Mouse (Mus musculus): ENCODE results near the gene Tmem259. TPM values are rescaled to one million over a fixed set of nuclear protein-coding genes. Genes with fewer than 3 reads are reported as not detected.

The Tmem259 gene
- polyA plus RNA-seq, 1 experiment from 2014 or later = 20.6 TPM

Other genes with a start within 250 kb of the Tmem259 start
- 33.9 and 38.7 TPM in 2 replicates for gene Polrmt, start 237.7 kb downstream of the Tmem259 start, polyA plus RNA-seq (2015; fragmentation: Nextera tagmentation; extraction: Ambion mirVana)
- gene Fgf22, start 229.3 kb downstream of the Tmem259 start, polyA plus RNA-seq (2015; fragmentation: Nextera tagmentation; extraction: Ambion mirVana) = 0.31 and 0.36 TPM in 2 replicates
- 87.8 and 88.1 TPM in 2 replicates for gene Rnf126, start 217.4 kb downstream of the Tmem259 start, polyA plus RNA-seq (2015; fragmentation: Nextera tagmentation; extraction: Ambion mirVana)
- 14.8 and 15.5 TPM in 2 replicates for gene Fstl3, start 207.1 kb downstream of the Tmem259 start, polyA plus RNA-seq (2015; fragmentation: Nextera tagmentation; extraction: Ambion mirVana)
- 0.23 and 0.31 TPM in 2 replicates for gene Prss57, start 193.4 kb downstream of the Tmem259 start, polyA plus RNA-seq (2015; fragmentation: Nextera tagmentation; extraction: Ambion mirVana)
- gene Palm, start 190.8 kb downstream of the Tmem259 start, polyA plus RNA-seq (2015; fragmentation: Nextera tagmentation; extraction: Ambion mirVana) = 53.3 and 54.1 TPM in 2 replicates
- 50.0 and 67.2 TPM in 2 replicates for gene Misp, start 163.3 kb downstream of the Tmem259 start, polyA plus RNA-seq (2015; fragmentation: Nextera tagmentation; extraction: Ambion mirVana)
- gene Ptbp1, start 129.9 kb downstream of the Tmem259 start, polyA plus RNA-seq (2015; fragmentation: Nextera tagmentation; extraction: Ambion mirVana) = 295 and 299 TPM in 2 replicates
- gene Prtn3, start 109.9 kb downstream of the Tmem259 start, polyA plus RNA-seq (2015; fragmentation: Nextera tagmentation; extraction: Ambion mirVana) = 5.2 and 10.6 TPM in 2 replicates
- 32.9 and 36.1 TPM in 2 replicates for gene Plppr3, start 109.7 kb downstream of the Tmem259 start, polyA plus RNA-seq (2015; fragmentation: Nextera tagmentation; extraction: Ambion mirVana)
- gene Elane, start 98.1 kb downstream of the Tmem259 start, polyA plus RNA-seq (2015; fragmentation: Nextera tagmentation; extraction: Ambion mirVana) = 3.8 and 11.1 TPM in 2 replicates
- gene Cfd, start 93.5 kb downstream of the Tmem259 start, polyA plus RNA-seq (2015; fragmentation: Nextera tagmentation; extraction: Ambion mirVana) = not detected in 2 replicates
- 43.6 and 47.8 TPM in 2 replicates for gene Med16, start 75.4 kb downstream of the Tmem259 start, polyA plus RNA-seq (2015; fragmentation: Nextera tagmentation; extraction: Ambion mirVana)
- gene Gm26602, start 73.5 kb downstream of the Tmem259 start, polyA plus RNA-seq (2015; fragmentation: Nextera tagmentation; extraction: Ambion mirVana) = 4.4 and 13.3 TPM in 2 replicates
- 0.83 and 0.94 TPM in 2 replicates for gene Kiss1r, start 67.4 kb downstream of the Tmem259 start, polyA plus RNA-seq (2015; fragmentation: Nextera tagmentation; extraction: Ambion mirVana)
- 137 and 140 TPM in 2 replicates for gene R3hdm4, start 63.1 kb downstream of the Tmem259 start, polyA plus RNA-seq (2015; fragmentation: Nextera tagmentation; extraction: Ambion mirVana)
- gene Arid3a, start 57.3 kb downstream of the Tmem259 start, polyA plus RNA-seq (2015; fragmentation: Nextera tagmentation; extraction: Ambion mirVana) = 9.8 and 10.0 TPM in 2 replicates
- gene Wdr18, start 24.2 kb downstream of the Tmem259 start, polyA plus RNA-seq (2015; fragmentation: Nextera tagmentation; extraction: Ambion mirVana) = 86.0 and 86.2 TPM in 2 replicates
- gene Grin3b, start 13.6 kb downstream of the Tmem259 start, polyA plus RNA-seq (2015; fragmentation: Nextera tagmentation; extraction: Ambion mirVana) = 0.27 and 0.34 TPM in 2 replicates
- 274 and 279 TPM in 2 replicates for gene Cnn2, start 4.3 kb upstream of the Tmem259 start, polyA plus RNA-seq (2015; fragmentation: Nextera tagmentation; extraction: Ambion mirVana)
- 4.2 and 4.8 TPM in 2 replicates for gene Abca7, start 12.2 kb upstream of the Tmem259 start, polyA plus RNA-seq (2015; fragmentation: Nextera tagmentation; extraction: Ambion mirVana)
- gene Arhgap45, start 32.3 kb upstream of the Tmem259 start, polyA plus RNA-seq (2015; fragmentation: Nextera tagmentation; extraction: Ambion mirVana) = 9.1 and 10.0 TPM in 2 replicates
- 188 and 199 TPM in 2 replicates for gene Polr2e, start 55.5 kb upstream of the Tmem259 start, polyA plus RNA-seq (2015; fragmentation: Nextera tagmentation; extraction: Ambion mirVana)
- 500 and 567 TPM in 2 replicates for gene Gpx4, start 62.8 kb upstream of the Tmem259 start, polyA plus RNA-seq (2015; fragmentation: Nextera tagmentation; extraction: Ambion mirVana)
- gene Sbno2, start 121.2 kb upstream of the Tmem259 start, polyA plus RNA-seq (2015; fragmentation: Nextera tagmentation; extraction: Ambion mirVana) = 14.8 and 15.9 TPM in 2 replicates
- gene Stk11, start 131.5 kb upstream of the Tmem259 start, polyA plus RNA-seq (2015; fragmentation: Nextera tagmentation; extraction: Ambion mirVana) = 16.9 and 19.2 TPM in 2 replicates
- 544 and 602 TPM in 2 replicates for gene Atp5d, start 154.3 kb upstream of the Tmem259 start, polyA plus RNA-seq (2015; fragmentation: Nextera tagmentation; extraction: Ambion mirVana)
- gene Cbarp, start 156.5 kb upstream of the Tmem259 start, polyA plus RNA-seq (2015; fragmentation: Nextera tagmentation; extraction: Ambion mirVana) = 5.1 and 6.7 TPM in 2 replicates
- 16.0 and 19.8 TPM in 2 replicates for gene Midn, start 163.9 kb upstream of the Tmem259 start, polyA plus RNA-seq (2015; fragmentation: Nextera tagmentation; extraction: Ambion mirVana)
- gene Cirbp, start 181.7 kb upstream of the Tmem259 start, polyA plus RNA-seq (2015; fragmentation: Nextera tagmentation; extraction: Ambion mirVana) = 90.3 and 103 TPM in 2 replicates
- gene 1600002K03Rik, start 188.6 kb upstream of the Tmem259 start, polyA plus RNA-seq (2015; fragmentation: Nextera tagmentation; extraction: Ambion mirVana) = 17.5 and 19.7 TPM in 2 replicates
- gene Efna2, start 195.2 kb upstream of the Tmem259 start, polyA plus RNA-seq (2015; fragmentation: Nextera tagmentation; extraction: Ambion mirVana) = 15.7 TPM in 2 replicates
- gene Mum1, start 242.1 kb upstream of the Tmem259 start, polyA plus RNA-seq (2015; fragmentation: Nextera tagmentation; extraction: Ambion mirVana) = 58.6 and 66.5 TPM in 2 replicates

Measured in stomach, embryonic 15.5 days (tissue).